Mouse (Mus musculus) spleen, adult 2 months (tissue): Measurements from ENCODE around the gene Nos2. TPM values are rescaled to one million over a fixed set of nuclear protein-coding genes. Genes with fewer than 3 reads are reported as not detected.

Experiments
- DNase-seq, 2 experiments: peaks; one replicate each; pipeline versions ENCODE4 v3.0.0 to v3.0.0-alpha.2; 2012 to 2021; ENCODE audit warnings: low spot score in 2 of 2, low read depth in 1 of 2
- H3K27ac ChIP-seq: fragments of 200-500 bp; 2 replicates; pipeline ENCODE4 v1.5.1; 2012; ENCODE audit warnings: low read length, inconsistent platforms; ENCODE audit not compliant: insufficient read depth
- H3K27me3 ChIP-seq: fragments of 200-500 bp; 2 replicates; pipeline ENCODE4 v1.6.1; 2012; ENCODE audit warnings: mild to moderate bottlenecking, moderate library complexity, low read length, inconsistent platforms; ENCODE audit not compliant: control insufficient read depth, insufficient read depth
- H3K36me3 ChIP-seq: fragments of 200-500 bp; 2 replicates; pipeline ENCODE4 v1.6.1; 2012; ENCODE audit warnings: mild to moderate bottlenecking, low read length, inconsistent platforms; ENCODE audit not compliant: control insufficient read depth, insufficient read depth
- H3K4me1 ChIP-seq: fragments of 200-500 bp; 2 replicates; pipeline ENCODE4 v1.6.1; 2011; ENCODE audit warnings: inconsistent platforms; ENCODE audit not compliant: control insufficient read depth, insufficient read depth, insufficient read length
- H3K4me3 ChIP-seq: fragments of 200-500 bp; 2 replicates; pipeline ENCODE4 v1.5.1; 2011; ENCODE audit warnings: mild to moderate bottlenecking, inconsistent platforms; ENCODE audit not compliant: insufficient read depth, insufficient read length; ENCODE audit errors: extremely low read depth
- CTCF ChIP-seq: fragments of 200-500 bp; IDR thresholded peaks from 2 replicates; pipeline ENCODE4 v1.5.1; 2011; ENCODE audit warnings: mild to moderate bottlenecking, inconsistent platforms; ENCODE audit not compliant: insufficient read depth, insufficient read length, insufficient replicate concordance; ENCODE audit errors: extremely low read depth
- POLR2A ChIP-seq: fragments of 200-500 bp; IDR thresholded peaks from 2 replicates; pipeline ENCODE4 v1.6.1; 2011; ENCODE audit warnings: low read depth, low read length, inconsistent platforms
- WGBS: fragments of 180-500 bp; shearing (Covaris S2); methylation state at CpG from one replicate; pipeline ENCODE4 v1.1.7; 2018; 5-methylcytosine and 5-hydroxymethylcytosine counted together
- polyA plus RNA-seq: library from polyadenylated mRNA; depleted of rRNA; stranded (reverse); fragments of >200 nt; gene quantifications from 2 replicates; pipeline ENCODE4 v1.2.3, GENCODE M21; 2012

The Nos2 gene
- polyA plus RNA-seq, 1 experiment: 1.2 TPM

DNA sequence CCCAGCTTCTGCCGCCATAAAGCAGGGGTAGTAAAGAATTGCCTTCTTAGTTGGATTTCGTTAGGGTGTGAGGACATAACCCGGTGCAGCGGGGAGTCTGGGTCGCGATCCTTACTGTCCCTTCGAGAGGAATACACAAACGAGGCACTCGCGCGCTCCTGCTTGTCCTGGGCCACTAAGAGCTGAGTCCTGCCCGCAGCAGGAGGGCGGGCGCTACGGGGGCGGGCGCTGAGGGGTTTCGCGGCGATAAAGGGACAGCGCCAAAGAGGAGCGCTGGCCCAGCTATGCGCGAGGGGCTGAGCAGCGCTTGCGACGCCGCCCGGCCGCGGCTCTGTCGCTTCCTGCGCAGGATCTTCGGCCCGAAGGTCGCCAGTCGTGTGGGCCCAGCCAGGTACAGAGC, 4.3 kb downstream of the Nos2 start:
- no peak for DNase-seq
- TF ChIP-seq POLR2A (no peak), CTCF (no peak)
- Histone ChIP-seq H3K27me3 (peaks cover 10% of the 10 kb centered on the region), H3K36me3 (no peaks in the 10 kb centered on the region), H3K4me3 (peak overlapping the region; percentile 14; the same call in 1 of the 2 replicates), H3K27ac (no peak overlapping the region), H3K4me1 (no peaks in the 10 kb centered on the region; the same call in 1 of the 2 replicates)
- WGBS: under 1% methylated on average over 37 of the region's 37 CpGs

DNA sequence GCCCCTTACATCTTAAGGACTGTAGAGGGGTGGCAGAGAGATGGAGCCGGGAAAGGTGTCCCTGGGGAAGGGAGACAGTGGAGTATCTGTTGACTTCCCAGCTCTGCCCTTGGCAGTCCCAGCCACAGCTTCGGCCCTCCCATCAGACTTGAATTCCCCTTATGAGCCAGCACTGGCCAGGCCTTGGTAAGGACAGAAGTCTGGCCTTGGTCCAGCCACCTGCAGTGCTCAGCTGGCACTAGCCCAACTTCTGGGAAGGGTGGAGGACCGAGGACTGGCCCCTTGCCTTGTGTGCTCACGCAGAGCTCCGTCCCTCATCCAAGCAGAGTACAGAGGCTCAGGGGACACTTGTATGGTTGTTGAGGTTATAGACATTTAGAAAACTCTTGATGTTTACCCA, 8.8 kb downstream of the Nos2 start:
- Histone ChIP-seq H3K4me3 (no peak overlapping the region), H3K36me3 (no peaks in the 10 kb centered on the region), H3K27ac (no peak overlapping the region), H3K4me1 (no peaks in the 10 kb centered on the region), H3K27me3 (peaks cover 10% of the 10 kb centered on the region)
- no peak for TF ChIP-seq CTCF
- DNase-seq: no peak
- 77% methylated on average over 5 of the region's 5 CpGs for WGBS

DNA sequence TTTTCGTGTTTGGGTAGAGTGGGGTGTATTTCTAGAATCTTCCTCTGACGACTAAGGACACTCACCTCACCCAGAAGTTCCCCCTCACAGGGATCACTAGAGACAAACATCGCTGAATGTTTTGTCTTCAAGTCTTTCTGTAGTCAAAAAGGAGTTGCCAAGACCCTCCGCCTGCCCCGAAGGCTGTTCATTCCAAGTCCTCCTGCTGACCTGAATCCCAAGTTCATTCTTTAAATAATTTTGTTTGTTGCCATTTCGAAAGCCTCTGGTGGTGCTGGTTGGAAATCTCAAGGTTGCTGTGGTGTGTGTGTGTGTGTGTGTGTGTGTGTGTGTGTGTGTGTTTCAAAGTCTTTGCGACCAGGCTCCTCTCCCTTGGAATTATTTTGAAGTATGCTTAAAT, 13.7 kb downstream of the Nos2 start:
- WGBS: 84% methylated on average over 7 of the region's 7 CpGs
- no peaks in the 10 kb centered on the region for H3K27me3 ChIP-seq

DNA sequence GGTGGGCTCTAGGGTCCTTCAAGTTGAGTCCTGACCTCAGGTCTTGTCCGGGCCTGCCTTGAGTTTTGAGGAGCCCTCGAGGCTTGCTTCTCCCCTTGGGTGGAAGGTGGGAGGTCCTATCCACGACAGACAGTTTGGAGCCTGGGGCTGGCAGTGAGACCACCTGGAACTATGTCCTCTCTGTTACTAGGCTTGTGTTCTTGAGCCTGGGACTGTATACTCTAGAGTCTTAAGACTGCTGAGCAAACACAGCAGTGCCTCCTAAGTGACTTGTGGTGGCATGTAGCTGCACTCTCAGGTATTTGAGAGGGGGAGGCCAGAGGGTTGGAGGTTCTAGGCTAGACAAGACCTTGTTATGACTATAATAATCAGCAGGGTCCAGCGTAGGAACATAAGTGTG, 14.1 kb downstream of the Nos2 start:
- WGBS: 81% methylated on average over 4 of the region's 4 CpGs
- H3K36me3 ChIP-seq: no peaks in the 10 kb centered on the region

More for the DNA sequence above, 13.7 kb downstream of the Nos2 start:
- Histone ChIP-seq H3K27ac (no peak overlapping the region), H3K36me3 (no peaks in the 10 kb centered on the region), H3K4me1 (no peaks in the 10 kb centered on the region), H3K4me3 (no peak overlapping the region)
- no peak for DNase-seq
- no peak for TF ChIP-seq CTCF
- no peak for TF ChIP-seq POLR2A

DNA sequence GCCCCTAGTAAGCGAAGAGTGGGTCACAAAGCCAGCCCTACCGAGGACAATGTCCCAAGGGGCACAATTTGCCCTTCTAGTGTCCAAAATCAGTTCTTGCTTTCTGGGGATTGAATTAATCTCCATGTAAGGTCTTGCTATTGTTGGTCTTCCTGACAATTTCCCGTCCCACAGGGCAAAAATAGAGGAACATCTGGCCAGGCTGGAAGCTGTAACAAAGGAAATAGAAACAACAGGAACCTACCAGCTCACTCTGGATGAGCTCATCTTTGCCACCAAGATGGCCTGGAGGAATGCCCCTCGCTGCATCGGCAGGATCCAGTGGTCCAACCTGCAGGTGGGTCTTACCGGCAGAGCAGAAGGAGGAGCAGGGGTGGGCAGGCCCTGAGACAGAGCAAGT, 14.6 kb downstream of the Nos2 start:
- H3K27me3 ChIP-seq: no peaks in the 10 kb centered on the region
- 62% methylated on average over 6 of the region's 6 CpGs for WGBS

More for the DNA sequence above, 14.1 kb downstream of the Nos2 start:
- Histone ChIP-seq H3K27ac (no peak overlapping the region), H3K27me3 (no peaks in the 10 kb centered on the region), H3K4me3 (no peak overlapping the region), H3K4me1 (no peaks in the 10 kb centered on the region)
- no peak for TF ChIP-seq CTCF
- TF ChIP-seq POLR2A: no peak
- no peak for DNase-seq

DNA sequence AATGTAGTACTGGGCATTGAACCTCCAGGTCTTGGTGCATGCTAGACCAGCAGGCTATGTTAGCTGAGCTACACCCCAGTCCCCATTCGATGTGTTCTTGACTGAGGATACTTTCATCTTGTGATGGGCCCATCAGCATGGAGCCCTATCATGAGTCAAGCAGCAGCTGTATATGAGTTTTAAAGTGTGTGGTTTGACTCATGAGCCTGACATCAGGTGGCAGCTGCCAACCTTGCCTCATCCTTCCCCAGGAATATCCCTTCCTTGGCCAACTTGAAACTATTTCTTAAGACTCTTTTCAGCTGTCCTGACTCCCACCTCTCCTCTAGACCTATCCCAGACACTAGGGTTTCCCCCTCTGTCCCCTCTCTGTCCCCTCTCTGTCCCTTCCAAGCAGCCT, 22.5 kb downstream of the Nos2 start:
- no peaks in the 10 kb centered on the region for H3K36me3 ChIP-seq
- WGBS: 93% methylated on average over 1 of the region's 1 CpGs
- H3K27me3 ChIP-seq: no peaks in the 10 kb centered on the region
- DNase-seq: no peak
- H3K27ac ChIP-seq: no peak overlapping the region
- H3K4me1 ChIP-seq: no peaks in the 10 kb centered on the region
- no peak overlapping the region for H3K4me3 ChIP-seq
- TF ChIP-seq CTCF (no peak), POLR2A (no peak)

More for the DNA sequence above, 14.6 kb downstream of the Nos2 start:
- H3K36me3 ChIP-seq: no peaks in the 10 kb centered on the region
- TF ChIP-seq CTCF (no peak), POLR2A (no peak)
- H3K27ac ChIP-seq: no peak overlapping the region
- H3K4me3 ChIP-seq: no peak overlapping the region
- H3K4me1 ChIP-seq: no peaks in the 10 kb centered on the region
- DNase-seq: no peak

DNA sequence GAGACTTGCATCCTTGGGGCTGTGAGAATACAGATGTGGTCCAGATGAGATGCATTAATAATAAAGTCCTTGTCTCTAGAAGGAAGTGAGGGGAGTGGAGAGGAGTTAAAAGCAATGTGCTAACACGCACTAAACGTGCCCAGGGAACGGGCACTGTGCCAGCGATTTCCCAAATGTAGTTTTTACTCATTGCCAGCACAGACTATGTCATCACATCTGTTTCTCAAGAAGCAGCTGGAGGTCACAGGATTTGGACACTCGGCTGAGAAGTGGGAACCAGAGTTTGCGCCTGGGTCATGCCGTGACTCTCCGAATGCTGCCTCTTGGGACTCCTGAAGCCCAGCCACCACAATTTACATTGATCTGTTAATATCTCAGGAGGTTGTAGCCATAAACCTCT, 29.8 kb downstream of the Nos2 start:
- WGBS: 74% methylated on average over 8 of the region's 8 CpGs
- TF ChIP-seq CTCF (no peak), POLR2A (no peak)
- H3K4me1 ChIP-seq: no peaks in the 10 kb centered on the region
- no peak for DNase-seq
- H3K27ac ChIP-seq: no peak overlapping the region
- 0 out of 2 replicates have a peak, but pooled peaks cover 2% of the 10 kb centered on the region for H3K27me3 ChIP-seq
- H3K4me3 ChIP-seq: no peak overlapping the region
- H3K36me3 ChIP-seq: no peaks in the 10 kb centered on the region
